Mouse (Mus musculus): ENCODE data around the gene Pfkm. TPM values are rescaled to one million over a fixed set of nuclear protein-coding genes. Genes with fewer than 3 reads are reported as not detected.

Gene Pfkm
- polyA plus RNA-seq (2012; rRNA removed): 13.9 and 15.7 TPM in 2 replicates

GRCm38 (mm10) chr15:98092372-98093120 is at the start of gene Pfkm:
Gene Pfkm (plus strand): TSS chr15:98092589.

GRCm38 (mm10) chr15:98093121-98094011 is 977 bp downstream of the Pfkm start, which contains the start of gene Senp1:
Gene Senp1 (minus strand): TSS chr15:98093744.

GRCm38 (mm10) chr15:98165525-98165924 is 73.1 kb downstream of the Pfkm start, which contains the start of gene Asb8:
Gene Asb8 (minus strand): TSS chr15:98165625.

GRCm38 (mm10) chr15:98166963-98167644 is 74.7 kb downstream of the Pfkm start, which contains the start of gene Ccdc184:
Gene Ccdc184 (plus strand): TSS chr15:98167158.

Other genes with a start within 250 kb of the Pfkm start
- gene Hdac7, start 248.1 kb upstream of the Pfkm start, polyA plus RNA-seq (2012; rRNA removed): 8.7 and 10.5 TPM in 2 replicates
- gene Vdr, start 182.0 kb upstream of the Pfkm start, polyA plus RNA-seq (2012; rRNA removed): 0.05 and 0.14 TPM in 2 replicates
- 15.7 and 16.1 TPM in 2 replicates for gene Tmem106c, start 128.4 kb upstream of the Pfkm start, polyA plus RNA-seq (2012; rRNA removed)
- gene Col2a1, start 87.9 kb upstream of the Pfkm start, polyA plus RNA-seq (2012; rRNA removed): 0.03 and 0.08 TPM in 2 replicates
- gene Senp1, start 1.2 kb downstream of the Pfkm start, polyA plus RNA-seq (2012; rRNA removed): 6.4 and 7.5 TPM in 2 replicates
- gene Asb8, start 73.0 kb downstream of the Pfkm start, polyA plus RNA-seq (2012; rRNA removed): 21.9 and 23.1 TPM in 2 replicates
- not detected in 2 replicates for gene Ccdc184, start 74.6 kb downstream of the Pfkm start, polyA plus RNA-seq (2012; rRNA removed)
- gene Olfr288, start 103.0 kb downstream of the Pfkm start, polyA plus RNA-seq (2012; rRNA removed): not detected in 2 replicates
- gene Gm44579, start 128.4 kb downstream of the Pfkm start, polyA plus RNA-seq (2012; rRNA removed): not detected in 2 replicates
- not detected in 2 replicates for gene Olfr287, start 128.5 kb downstream of the Pfkm start, polyA plus RNA-seq (2012; rRNA removed)
- gene Olfr286, start 141.9 kb downstream of the Pfkm start, polyA plus RNA-seq (2012; rRNA removed): not detected in 2 replicates
- not detected in 2 replicates for gene H1fnt, start 164.7 kb downstream of the Pfkm start, polyA plus RNA-seq (2012; rRNA removed)
- gene Zfp641, start 203.6 kb downstream of the Pfkm start, polyA plus RNA-seq (2012; rRNA removed): 0.21 and 0.25 TPM in 2 replicates
- gene Olfr285, start 224.8 kb downstream of the Pfkm start, polyA plus RNA-seq (2012; rRNA removed): not detected in 2 replicates
- gene Olfr284, start 248.4 kb downstream of the Pfkm start, polyA plus RNA-seq (2012; rRNA removed): not detected in 2 replicates

Data from liver, embryonic 18 days (tissue).